Mouse (Mus musculus) kidney, embryonic 14.5 days (tissue): ENCODE measurements at regions not wholly inside any gene's neighbourhood (a gene's known extent, or its start where the extent isn't known, plus 50 kb on each side); places are given as distances from the start of the nearest gene placed in this dataset.

Experiments used
- ATAC-seq: fragments of 200-750 bp; cut with Nextera tagmentation; 2 replicates; pipeline ENCODE4 v1.8.0; 2017; ENCODE audit warnings: moderate number of reproducible peaks, mild to moderate bottlenecking, moderate TSS enrichment, moderate library complexity; ENCODE audit not compliant: low FRiP score, low TSS enrichment
- H3K27ac ChIP-seq: fragments of 300-500 bp; sonication (generic); 2 replicates; pipeline ENCODE4 v1.5.1; 2014; ENCODE audit warnings: low read depth, mild to moderate bottlenecking, low read length, moderate library complexity, mixed read lengths
- H3K27me3 ChIP-seq: fragments of 300-500 bp; sonication (generic); 2 replicates; pipeline ENCODE4 v1.6.1; 2014; ENCODE audit warnings: mild to moderate bottlenecking, low read length; ENCODE audit not compliant: control insufficient read depth, insufficient read depth
- H3K36me3 ChIP-seq: fragments of 300-500 bp; sonication (generic); 2 replicates; pipeline ENCODE4 v1.6.1; 2014; ENCODE audit warnings: low read length, mixed read lengths; ENCODE audit not compliant: control insufficient read depth, insufficient read depth
- H3K4me1 ChIP-seq: fragments of 300-500 bp; sonication (generic); 2 replicates; pipeline ENCODE4 v1.6.1; 2014; ENCODE audit warnings: low read length, mixed read lengths; ENCODE audit not compliant: control insufficient read depth, insufficient read depth
- H3K4me2 ChIP-seq: fragments of 300-500 bp; sonication (generic); replicated peaks from 2 replicates; pipeline ENCODE4 v1.6.1; 2014; ENCODE audit warnings: low read depth, mild to moderate bottlenecking, low read length
- H3K4me3 ChIP-seq: fragments of 300-500 bp; sonication (generic); 2 replicates; pipeline ENCODE4 v1.5.1; 2014; ENCODE audit warnings: mild to moderate bottlenecking, low read length
- H3K9ac ChIP-seq: fragments of 300-500 bp; sonication (generic); 2 replicates; pipeline ENCODE4 v1.6.1; 2014; ENCODE audit warnings: low read depth, mild to moderate bottlenecking, low read length, moderate library complexity
- H3K9me3 ChIP-seq: fragments of 300-500 bp; sonication (generic); 2 replicates; pipeline ENCODE4 v1.6.1; 2016; ENCODE audit warnings: low read length; ENCODE audit not compliant: control insufficient read depth
- WGBS: fragments of 180-500 bp; shearing (Covaris S2); extraction: QIAGEN DNeasy Blood & Tissue Kit; methylation state at CpG from one replicate; pipeline ENCODE4 v1.1.7; 2014; 5-methylcytosine and 5-hydroxymethylcytosine counted together

GRCm38 (mm10) chr10:111099812-111100464, 64.6 kb upstream of the Osbpl8 start:
- Histone ChIP-seq H3K36me3 (no peaks in the 10 kb centered on the region), H3K4me1 (0 out of 2 replicates have a peak, but pooled peaks cover 4% of the 10 kb centered on the region), H3K27ac (no peak overlapping the region), H3K9me3 (no peaks in the 10 kb centered on the region), H3K9ac (no peak overlapping the region), H3K27me3 (no peaks in the 10 kb centered on the region), H3K4me2 (no peak overlapping the region), H3K4me3 (no peak overlapping the region)
- ATAC-seq = peak; percentile 68; the same call in 1 of the 2 replicates
- WGBS = 44% methylated on average over 7 of the region's 7 CpGs

- Histone ChIP-seq H3K36me3 (no peaks in the 10 kb centered on the region), H3K4me2 (no peak overlapping the region), H3K27ac (no peak overlapping the region), H3K9me3 (no peaks in the 10 kb centered on the region), H3K4me3 (no peak overlapping the region), H3K9ac (no peak overlapping the region), H3K4me1 (0 out of 2 replicates have a peak, but pooled peaks cover 4% of the 10 kb centered on the region), H3K27me3 (no peaks in the 10 kb centered on the region)
- WGBS = 73% methylated on average over 5 of the region's 5 CpGs
- ATAC-seq = peak; percentile 14; the same call in 1 of the 2 replicates
These were observed 65.3 kb upstream of the Osbpl8 start for GRCm38 (mm10) chr10:111099059-111099811.

- no peak for ATAC-seq
- H3K27ac ChIP-seq = no peak overlapping the region
- no peak overlapping the region for H3K9ac ChIP-seq
- no peak overlapping the region for H3K4me2 ChIP-seq
- H3K36me3 ChIP-seq = no peaks in the 10 kb centered on the region
- 73% methylated on average over 5 of the region's 5 CpGs for WGBS
- H3K4me3 ChIP-seq = no peak overlapping the region
- no peaks in the 10 kb centered on the region for H3K9me3 ChIP-seq
- H3K4me1 ChIP-seq = 0 out of 2 replicates have a peak, but pooled peaks cover 4% of the 10 kb centered on the region
- H3K27me3 ChIP-seq = no peaks in the 10 kb centered on the region
These were observed 67.3 kb upstream of the Osbpl8 start for GRCm38 (mm10) chr10:111097245-111097644.

- 72% methylated on average over 6 of the region's 6 CpGs for WGBS
- H3K4me1 ChIP-seq = 0 out of 2 replicates have a peak, but pooled peaks cover 4% of the 10 kb centered on the region
- H3K9ac ChIP-seq = no peak overlapping the region
- H3K27me3 ChIP-seq = no peaks in the 10 kb centered on the region
- H3K36me3 ChIP-seq = no peaks in the 10 kb centered on the region
- H3K27ac ChIP-seq = no peak overlapping the region
- H3K4me3 ChIP-seq = no peak overlapping the region
- ATAC-seq = no peak
- H3K4me2 ChIP-seq = no peak overlapping the region
- no peaks in the 10 kb centered on the region for H3K9me3 ChIP-seq
These were observed 67.7 kb upstream of the Osbpl8 start for GRCm38 (mm10) chr10:111096811-111097210.

- H3K36me3 ChIP-seq = no peaks in the 10 kb centered on the region
- no peak overlapping the region for H3K9ac ChIP-seq
- no peaks in the 10 kb centered on the region for H3K4me1 ChIP-seq
- no peak for ATAC-seq
- H3K4me3 ChIP-seq = no peak overlapping the region
- 48% methylated on average over 9 of the region's 9 CpGs for WGBS
- H3K27ac ChIP-seq = no peak overlapping the region
- H3K27me3 ChIP-seq = no peaks in the 10 kb centered on the region
- H3K4me2 ChIP-seq = no peak overlapping the region
- no peaks in the 10 kb centered on the region for H3K9me3 ChIP-seq
These were observed 70.1 kb upstream of the Osbpl8 start for GRCm38 (mm10) chr10:111094405-111094804.

GRCm38 (mm10) chr10:111089382-111089781, 75.2 kb upstream of the Osbpl8 start:
- H3K4me1 ChIP-seq = no peaks in the 10 kb centered on the region
- H3K9me3 ChIP-seq = no peaks in the 10 kb centered on the region

GRCm38 (mm10) chr10:111085561-111085960, 75.6 kb upstream of the Zdhhc17 start:
- Histone ChIP-seq H3K36me3 (no peaks in the 10 kb centered on the region), H3K27me3 (no peaks in the 10 kb centered on the region), H3K4me3 (no peak overlapping the region), H3K4me2 (no peak overlapping the region), H3K27ac (no peak overlapping the region), H3K4me1 (no peaks in the 10 kb centered on the region), H3K9ac (no peak overlapping the region), H3K9me3 (no peaks in the 10 kb centered on the region)
- 68% methylated on average over 8 of the region's 8 CpGs for WGBS
- no peak for ATAC-seq

More at GRCm38 (mm10) chr10:111089382-111089781, 75.2 kb upstream of the Osbpl8 start:
- WGBS = 78% methylated on average over 5 of the region's 5 CpGs
- Histone ChIP-seq H3K36me3 (no peaks in the 10 kb centered on the region), H3K27ac (no peak overlapping the region), H3K27me3 (no peaks in the 10 kb centered on the region), H3K4me3 (no peak overlapping the region), H3K9ac (no peak overlapping the region), H3K4me2 (no peak overlapping the region)
- ATAC-seq = no peak

GRCm38 (mm10) chr10:111084267-111084780, 74.4 kb upstream of the Zdhhc17 start:
- Histone ChIP-seq H3K9me3 (no peaks in the 10 kb centered on the region), H3K27ac (no peak overlapping the region), H3K4me1 (no peaks in the 10 kb centered on the region), H3K27me3 (no peaks in the 10 kb centered on the region), H3K4me2 (no peak overlapping the region), H3K4me3 (no peak overlapping the region), H3K9ac (no peak overlapping the region), H3K36me3 (no peaks in the 10 kb centered on the region)
- 26% methylated on average over 4 of the region's 4 CpGs for WGBS
- ATAC-seq = peak; percentile 90

- H3K27me3 ChIP-seq = no peaks in the 10 kb centered on the region
- no peak overlapping the region for H3K9ac ChIP-seq
- no peaks in the 10 kb centered on the region for H3K4me1 ChIP-seq
- no peaks in the 10 kb centered on the region for H3K36me3 ChIP-seq
- H3K27ac ChIP-seq = no peak overlapping the region
- H3K4me3 ChIP-seq = no peak overlapping the region
- ATAC-seq = no peak
- H3K4me2 ChIP-seq = no peak overlapping the region
- H3K9me3 ChIP-seq = no peaks in the 10 kb centered on the region
- 62% methylated on average over 2 of the region's 2 CpGs for whole genome bisulfite sequencing
These were observed 73.9 kb upstream of the Zdhhc17 start for GRCm38 (mm10) chr10:111083861-111084260.
